Mouse (Mus musculus) right cerebral cortex, postnatal 10 days (tissue): ENCODE measurements at regions not wholly inside any gene's neighbourhood (a gene's known extent, or its start where the extent isn't known, plus 50 kb on each side); places are given as distances from the start of the nearest gene placed in this dataset.

Experiments
- DNase-seq, 2 experiments: peaks; one replicate each; pipeline ENCODE4 v3.0.0; 2021; ENCODE audit warnings: low spot score in 2 of 2

GRCm38 (mm10) chr4:93935692-93936091, 600.4 kb upstream of the Tusc1 start:
- DNase-seq = no peak

GRCm38 (mm10) chr4:93927117-93927516, 591.8 kb upstream of the Tusc1 start:
- DNase-seq = no peak

GRCm38 (mm10) chr4:93924402-93924801, 589.1 kb upstream of the Tusc1 start:
- no peak for DNase-seq

GRCm38 (mm10) chr4:93886631-93887030, 551.3 kb upstream of the Tusc1 start:
- peak; percentile 25 to 30 for DNase-seq

GRCm38 (mm10) chr4:93881318-93881717, 546.0 kb upstream of the Tusc1 start:
- DNase-seq = no peak

- peak; percentile 41 to 54 for DNase-seq
These were observed 544.1 kb upstream of the Tusc1 start for GRCm38 (mm10) chr4:93879351-93879872.

- DNase-seq = no peak
These were observed 538.0 kb upstream of the Tusc1 start for GRCm38 (mm10) chr4:93873271-93873670.

- DNase-seq = no peak
These were observed 518.1 kb upstream of the Tusc1 start for GRCm38 (mm10) chr4:93853451-93853850.

- DNase-seq = no peak
These were observed 513.9 kb upstream of the Tusc1 start for GRCm38 (mm10) chr4:93849178-93849577.

GRCm38 (mm10) chr4:93830701-93831100, 495.4 kb upstream of the Tusc1 start:
- DNase-seq = no peak

- no peak for DNase-seq
These were observed 457.8 kb upstream of the Tusc1 start for GRCm38 (mm10) chr4:93793104-93793503.

- no peak for DNase-seq
These were observed 454.8 kb upstream of the Tusc1 start for GRCm38 (mm10) chr4:93790157-93790556.

GRCm38 (mm10) chr4:93754497-93754896, 419.2 kb upstream of the Tusc1 start:
- no peak for DNase-seq

- no peak for DNase-seq
These were observed 411.0 kb upstream of the Tusc1 start for GRCm38 (mm10) chr4:93746326-93746725.

- no peak for DNase-seq
These were observed 378.4 kb upstream of the Tusc1 start for GRCm38 (mm10) chr4:93713711-93714110.

- DNase-seq = no peak
These were observed 341.2 kb upstream of the Tusc1 start for GRCm38 (mm10) chr4:93676403-93677039.

- no peak for DNase-seq
These were observed 340.6 kb upstream of the Tusc1 start for GRCm38 (mm10) chr4:93675739-93676402.

- no peak for DNase-seq
These were observed 333.7 kb upstream of the Tusc1 start for GRCm38 (mm10) chr4:93669050-93669449.

GRCm38 (mm10) chr4:93664293-93664692, 329.0 kb upstream of the Tusc1 start:
- no peak for DNase-seq

GRCm38 (mm10) chr4:93638207-93638606, 302.9 kb upstream of the Tusc1 start:
- no peak for DNase-seq

- DNase-seq = no peak
These were observed 263.2 kb upstream of the Tusc1 start for GRCm38 (mm10) chr4:93598474-93598873.

GRCm38 (mm10) chr4:93584328-93584727, 249.0 kb upstream of the Tusc1 start:
- DNase-seq = no peak

- no peak for DNase-seq
These were observed 248.5 kb upstream of the Tusc1 start for GRCm38 (mm10) chr4:93583670-93584303.
